13 mouse cellular contexts compared by ENCODE assay signal in the genomic region with DNA sequence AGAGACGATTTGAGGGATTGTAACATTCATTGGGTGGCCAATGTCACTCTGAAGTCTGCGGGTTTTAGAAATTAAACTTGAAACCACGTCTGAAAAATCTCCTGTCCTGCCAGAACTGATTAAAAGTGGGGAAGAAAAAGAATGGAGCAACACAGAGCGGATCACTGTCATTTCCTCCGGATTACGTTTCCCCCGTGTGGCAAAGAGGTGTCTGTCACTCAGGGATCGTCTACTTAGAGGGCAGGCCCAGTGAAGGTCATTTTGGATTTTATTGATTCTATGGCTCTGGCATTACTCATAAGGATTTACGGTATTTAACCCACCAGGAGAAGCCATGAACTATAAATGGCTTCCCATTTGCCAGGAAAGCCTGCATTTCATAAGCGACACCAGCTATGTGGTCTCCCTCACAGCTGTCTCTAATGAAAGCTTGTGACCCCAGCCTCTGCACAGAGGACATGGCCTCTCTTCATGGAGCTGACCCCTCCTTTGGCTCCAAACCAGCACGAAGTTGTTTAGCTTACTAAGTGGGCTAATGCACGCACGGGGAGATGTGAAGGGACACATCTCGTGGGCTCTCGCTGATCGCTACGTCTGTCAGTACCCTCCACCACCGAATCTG.
DNase-seq lines count a peak whose midpoint lies in the region; TF ChIP-seq lines count a peak whose summit lies in the region.
"Had no signal": no experiment of that assay in that cellular context is flagged by ENCODE, and none has a peak within 500 bp of the region (broad histone marks: within the 10 kb centered on the region; RNA-seq: fewer than 3 reads in every experiment).

No protein-coding gene starts in this region.

- H3K4me3 ChIP-seq in kidney, adult 2 months (ENCODE audit: insufficient read depth, low read depth, low read length) = no peak overlapping the region
- no peak overlapping the region for H3K4me3 ChIP-seq in lung, adult 2 months (replicated peaks; ENCODE audit: extremely low read depth, low read depth, low read length)
- H3K4me3 ChIP-seq in limb, embryonic 10.5 days = no peak overlapping the region
- H3K4me3 ChIP-seq: forebrain, embryonic 15.5 days; heart, embryonic 15.5 days had no signal

- 50% methylated on average over 18 of the region's 18 CpGs for WGBS in kidney, adult 2 months
- 66% methylated on average over 18 of the region's 18 CpGs for WGBS in lung, adult 2 months
- 42% methylated on average over 18 of the region's 18 CpGs for WGBS in limb, embryonic 10.5 days

- H3K27me3 ChIP-seq in kidney, adult 2 months (replicated peaks; ENCODE audit: control insufficient read depth, insufficient read depth, low read length) = no peaks in the 10 kb centered on the region
- H3K27me3 ChIP-seq in limb, embryonic 10.5 days (ENCODE audit: low read depth, poor library complexity, severe bottlenecking) = no peaks in the 10 kb centered on the region
- H3K27me3 ChIP-seq: forebrain, embryonic 15.5 days had no signal

- TF ChIP-seq POLR2A in kidney, adult 2 months (IDR thresholded peaks at IDR 0.05; ENCODE audit: low read depth, low read length) = no peak
- TF ChIP-seq POLR2A in lung, adult 2 months (IDR thresholded peaks at IDR 0.05; ENCODE audit: borderline replicate concordance, extremely low read depth, low read depth, low read length) = no peak

- H3K27ac ChIP-seq in kidney, adult 2 months (ENCODE audit: insufficient read depth, low read depth, low read length) = no peak overlapping the region
- H3K27ac ChIP-seq in limb, embryonic 10.5 days = peak overlapping the region; percentile 56
- H3K27ac ChIP-seq: forebrain, embryonic 15.5 days; heart, embryonic 15.5 days had no signal

- DNase-seq in kidney, adult 2 months = peak; percentile 10
- DNase-seq in kidney, postnatal 25 days = no peak
- DNase-seq in lung, postnatal 10 days = peak; percentile 18
- no peak for DNase-seq in lung, adult 2 months
- DNase-seq in limb, embryonic 10.5 days (ENCODE audit: low spot score) = peak; percentile 62
- DNase-seq in retina, embryonic 14.5 days (ENCODE audit: low spot score) = peak; percentile 19
- DNase-seq in right cerebral cortex, postnatal 4 days = no peak
- DNase-seq in thymus, adult 18-20 months = no peak
- DNase-seq: cerebellum, adult 2 months; gastrocnemius, postnatal 36 days; layer of hippocampus, adult 9-11 months had no signal

- H3K9me3 ChIP-seq in limb, embryonic 10.5 days (replicated peaks) = no peaks in the 10 kb centered on the region
- H3K9me3 ChIP-seq: forebrain, embryonic 15.5 days; heart, embryonic 15.5 days had no signal

- H3K36me3 ChIP-seq in kidney, adult 2 months (ENCODE audit: control insufficient read depth, insufficient read depth, low read length) = no peaks in the 10 kb centered on the region
- no peaks in the 10 kb centered on the region for H3K36me3 ChIP-seq in limb, embryonic 10.5 days
- H3K36me3 ChIP-seq: forebrain, embryonic 15.5 days; heart, embryonic 15.5 days had no signal

- H3K4me1 ChIP-seq in kidney, adult 2 months (ENCODE audit: control insufficient read depth, insufficient read depth, low read length) = no peaks in the 10 kb centered on the region
- H3K4me1 ChIP-seq in lung, adult 2 months (ENCODE audit: control insufficient read depth, insufficient read depth, low read length) = no peaks in the 10 kb centered on the region
- H3K4me1 ChIP-seq in limb, embryonic 10.5 days = peaks cover 35% of the 10 kb centered on the region
- H3K4me1 ChIP-seq: forebrain, embryonic 15.5 days; heart, embryonic 15.5 days had no signal

- no peak for TF ChIP-seq CTCF in kidney, adult 2 months (conservative IDR thresholded peaks at IDR 0.05; ENCODE audit: insufficient read depth, insufficient read length, low read depth, low read length)
- TF ChIP-seq CTCF in lung, adult 2 months (IDR thresholded peaks at IDR 0.05; ENCODE audit: insufficient read depth, low read length) = no peak

Comparison
In these comparisons a context has a peak if more than half of its experiments do, and no peak if none do; other contexts are left out.
1. DNase-seq: peak in kidney, adult 2 months (single experiment), lung, postnatal 10 days (single experiment), limb, embryonic 10.5 days (single experiment) and retina, embryonic 14.5 days (single experiment); none in kidney, postnatal 25 days (0 of 2), lung, adult 2 months (single experiment), right cerebral cortex, postnatal 4 days (single experiment) and thymus, adult 18-20 months (0 of 2).